Mouse (Mus musculus) induced T-regulatory cell, adult 2 months (primary cell): ENCODE measurements at regions not wholly inside any gene's neighbourhood (a gene's known extent, or its start where the extent isn't known, plus 50 kb on each side); places are given as distances from the start of the nearest gene placed in this dataset.
A peak's percentile ranks its signal among the peaks of the same experiment; 100 is the strongest.

Experiments used
- DNase-seq: peaks from one replicate; pipeline ENCODE4 v3.0.0-alpha.2; 2012; ENCODE audit warnings: low read depth

DNA sequence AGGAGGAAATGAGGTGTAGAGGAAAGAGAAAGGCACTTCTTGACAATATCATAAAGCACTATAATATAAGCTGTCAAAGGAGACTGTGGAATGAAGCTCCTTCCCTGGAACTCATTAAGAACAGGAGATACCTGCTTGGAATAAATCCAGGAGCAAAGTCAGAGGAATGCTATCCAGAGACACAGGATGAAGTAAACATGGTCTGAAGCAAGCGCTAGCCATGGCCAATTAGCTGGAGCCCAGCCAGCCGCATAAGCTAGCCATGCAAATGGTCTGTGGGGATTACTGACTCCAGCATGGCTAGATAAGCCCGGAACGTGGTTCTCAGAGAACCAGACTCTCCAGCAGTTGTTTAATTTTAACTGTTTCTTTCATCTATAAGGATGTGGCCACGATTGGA lies 54.9 kb upstream of the Gpc3 start:
- no peak for DNase-seq

DNA sequence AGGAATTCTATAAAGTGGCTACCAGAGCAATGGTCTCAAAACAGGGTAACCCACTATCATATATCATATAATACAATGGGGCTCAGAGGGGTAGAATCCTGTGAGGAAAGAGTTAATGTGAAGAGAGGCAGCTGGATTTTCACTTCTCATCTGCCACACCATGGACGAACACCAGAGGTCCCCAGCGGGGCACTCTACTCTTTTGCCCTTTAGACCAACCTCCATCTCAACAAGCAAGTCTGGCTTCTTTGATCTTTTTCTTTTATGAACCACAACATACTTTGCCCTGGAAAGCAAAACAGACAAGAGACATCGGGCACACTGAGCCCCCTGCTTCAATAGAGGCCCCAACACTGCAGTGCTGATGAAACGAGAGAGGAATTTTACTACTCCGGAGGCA lies 65.3 kb upstream of the Gpc3 start:
- DNase-seq: peak; percentile 48

DNA sequence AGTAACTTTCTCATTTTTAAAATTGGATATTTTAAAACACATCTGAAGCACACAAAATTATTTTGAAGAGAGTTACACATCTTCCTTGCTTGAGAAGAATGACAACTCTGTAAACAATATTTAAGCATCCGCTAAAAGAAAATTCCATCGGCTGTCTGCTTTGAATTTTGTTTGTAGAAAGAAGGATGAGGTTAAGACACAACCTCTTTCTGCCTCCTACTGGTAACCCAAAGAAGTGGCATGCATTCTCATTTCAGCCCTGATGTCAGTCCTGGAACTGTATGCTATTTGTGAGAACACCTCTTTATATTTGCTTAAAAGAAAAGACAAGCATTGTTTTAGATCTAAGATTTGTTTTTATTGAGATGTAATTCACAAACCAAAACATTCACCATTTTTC lies 80.6 kb upstream of the Gpc3 start:
- DNase-seq: no peak

DNA sequence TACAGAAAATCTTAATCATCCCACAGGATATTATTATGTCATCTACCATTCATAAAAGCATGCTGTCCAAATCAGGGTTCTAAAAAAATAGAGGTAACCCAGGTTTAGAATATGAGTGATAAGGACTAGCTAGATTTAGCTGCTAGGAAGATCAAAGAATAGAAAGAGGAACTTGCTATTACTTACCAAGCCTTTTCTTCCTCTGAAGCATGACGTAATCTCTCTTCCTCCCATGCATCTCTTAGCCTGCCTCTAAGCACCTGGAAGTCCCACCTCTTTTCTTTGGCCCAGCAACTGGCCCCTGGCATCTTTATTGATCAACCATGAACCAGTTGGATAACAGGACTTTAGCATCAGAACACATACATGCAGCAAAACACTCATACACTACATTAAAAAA lies 85.9 kb upstream of the Gpc3 start:
- no peak for DNase-seq

DNA sequence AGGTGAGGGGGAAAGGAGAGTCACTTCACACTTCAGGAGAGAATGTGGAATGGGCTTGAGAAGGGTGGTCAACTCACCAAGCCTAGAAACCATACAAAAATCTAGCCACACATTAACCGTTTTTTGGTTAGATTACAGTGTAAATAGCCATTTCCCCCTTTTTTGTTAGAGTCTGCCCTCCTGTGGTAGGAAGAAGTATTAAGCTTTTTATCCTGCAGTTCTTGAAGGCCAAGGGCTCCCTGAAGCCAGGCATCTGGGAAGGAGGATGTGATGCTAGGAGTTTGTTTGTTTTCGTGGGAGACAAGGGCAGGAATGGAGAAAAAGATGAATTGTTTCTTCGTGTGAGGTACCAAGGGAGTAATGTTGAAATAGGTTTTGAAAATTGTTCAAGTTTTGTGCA lies 73.5 kb upstream of the Ccdc160 start:
- DNase-seq: peak; percentile 39

DNA sequence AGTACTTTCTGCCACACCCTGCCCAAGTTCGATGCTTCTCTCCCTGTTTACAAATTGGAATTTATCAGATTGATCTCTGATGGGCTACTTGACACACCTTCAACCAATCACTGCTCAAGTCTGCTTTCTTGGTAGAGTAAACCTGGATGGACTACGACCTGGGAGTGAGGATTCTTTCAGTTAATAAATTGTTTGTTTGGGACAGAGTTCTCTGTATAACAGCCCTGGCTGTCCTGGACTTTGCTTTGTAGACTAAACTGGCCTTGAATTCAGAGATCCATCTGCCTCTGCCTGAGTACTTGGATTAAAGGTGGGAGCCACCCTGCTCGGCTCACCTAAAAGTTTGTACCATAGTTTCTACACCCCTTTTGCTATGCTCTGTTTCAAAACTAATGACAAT lies 52.9 kb upstream of the Ccdc160 start:
- DNase-seq: no peak
